Mouse (Mus musculus) granulocyte monocyte progenitor cell, adult 5-6 weeks (primary cell): ENCODE measurements around the gene Lama2. TPM values are rescaled to one million over a fixed set of nuclear protein-coding genes. Genes with fewer than 3 reads are reported as not detected.

Experiments used
- ATAC-seq: replicated peaks from 2 replicates; pipeline ENCODE4 v1.8.0; 2016; ENCODE audit warnings: mild to moderate bottlenecking, moderate TSS enrichment, inconsistent platforms; ENCODE audit not compliant: poor library complexity, severe bottlenecking
- total RNA-seq, 2 experiments: library from RNA; stranded (forward) in 1 of 2; stranded (reverse) in 1 of 2; fragments of 200-712, 200-1000 nt in 1 of 2; fragments of >200 nt in 1 of 2; fragmentation: Nextera tagmentation in 1 of 2; gene quantifications; 2 replicates each; pipeline ENCODE4 v1.2.3; 2014 to 2017

The Lama2 gene
- total RNA-seq, 2 experiments from 2014 or later: not detected

GRCm38 (mm10) chr10:27387531-27387930 lies 232.0 kb downstream of the Lama2 start:
- no peak for ATAC-seq

- ATAC-seq: no peak
Measured at GRCm38 (mm10) chr10:27384636-27385035, 234.9 kb downstream of the Lama2 start.

GRCm38 (mm10) chr10:27382887-27383609 lies 236.5 kb downstream of the Lama2 start:
- ATAC-seq: no peak

- no peak for ATAC-seq
Measured at GRCm38 (mm10) chr10:27378286-27378685, 241.3 kb downstream of the Lama2 start.

DNA sequence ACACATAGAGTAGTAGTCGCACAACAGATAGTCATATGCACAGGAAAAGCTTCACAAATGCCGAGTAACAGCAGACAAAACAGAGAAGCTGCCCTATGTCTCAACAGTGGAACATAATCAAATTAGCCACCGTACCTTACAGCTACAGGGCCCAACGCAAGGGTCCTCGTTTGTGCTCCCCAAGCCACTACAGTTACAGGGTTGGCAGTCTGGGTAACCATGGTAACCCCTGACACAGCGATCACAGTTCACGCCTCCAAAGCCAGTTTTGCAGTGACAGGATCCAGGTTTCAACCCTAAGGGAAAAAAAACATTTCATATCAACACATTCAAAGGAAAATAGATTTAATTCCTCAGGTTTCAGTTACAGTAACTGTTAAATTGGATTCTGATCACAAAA lies 275.3 kb downstream of the Lama2 start:
- no peak for ATAC-seq

DNA sequence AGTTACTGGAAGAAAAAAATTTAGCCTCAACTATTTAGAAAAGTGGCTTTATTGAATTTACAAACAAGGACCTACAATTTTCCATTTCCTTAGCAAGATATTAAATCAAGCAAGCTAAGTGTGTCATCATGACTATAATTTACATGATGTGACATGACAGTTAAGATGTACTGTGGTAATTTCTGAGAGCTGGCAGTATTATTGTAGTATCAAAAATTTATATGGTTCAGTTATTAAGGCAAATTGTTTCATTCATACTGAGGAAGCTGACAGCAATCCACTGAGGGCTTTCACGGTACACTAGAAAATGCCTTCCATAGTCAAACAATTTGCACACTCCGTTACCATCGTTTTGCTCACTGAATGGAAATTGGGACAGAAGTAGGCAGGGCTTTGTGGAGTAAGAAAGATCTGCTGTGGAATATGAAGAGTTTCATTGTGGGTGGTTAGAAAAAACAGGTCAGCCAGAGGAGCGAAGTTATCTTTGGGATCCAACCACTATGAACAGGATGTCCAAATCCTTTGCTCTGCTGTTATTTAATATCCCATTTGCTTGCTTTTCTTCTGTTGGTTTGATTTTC lies 297.1 kb downstream of the Lama2 start:
- ATAC-seq: no peak

GRCm38 (mm10) chr10:27307444-27307843 lies 312.1 kb downstream of the Lama2 start:
- ATAC-seq: no peak

GRCm38 (mm10) chr10:27305301-27305700 lies 314.3 kb downstream of the Lama2 start:
- no peak for ATAC-seq

- no peak for ATAC-seq
Measured at GRCm38 (mm10) chr10:27285098-27285860, 334.3 kb downstream of the Lama2 start.

GRCm38 (mm10) chr10:27267432-27267831 lies 352.1 kb downstream of the Lama2 start:
- no peak for ATAC-seq

DNA sequence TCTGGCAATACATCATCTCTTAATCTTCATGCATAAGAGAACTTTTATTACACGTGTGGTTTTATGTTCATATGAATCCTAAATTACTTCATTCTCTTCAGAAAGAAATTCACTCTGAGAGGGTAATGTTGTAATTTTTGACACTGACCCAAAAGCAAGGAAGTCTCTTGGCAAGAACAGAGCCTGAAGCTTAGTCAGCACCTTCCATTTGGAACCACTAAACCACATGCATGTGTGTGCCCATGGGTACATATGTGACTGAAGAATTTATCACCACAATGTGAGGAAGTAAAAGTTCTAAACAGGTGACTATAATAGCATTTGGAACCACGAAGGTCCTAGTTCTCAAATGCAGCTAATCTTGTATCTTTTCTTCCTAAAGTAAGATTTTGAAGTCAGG lies 353.7 kb downstream of the Lama2 start:
- no peak for ATAC-seq

- no peak for ATAC-seq
Measured at GRCm38 (mm10) chr10:27264713-27265112, 354.8 kb downstream of the Lama2 start.

DNA sequence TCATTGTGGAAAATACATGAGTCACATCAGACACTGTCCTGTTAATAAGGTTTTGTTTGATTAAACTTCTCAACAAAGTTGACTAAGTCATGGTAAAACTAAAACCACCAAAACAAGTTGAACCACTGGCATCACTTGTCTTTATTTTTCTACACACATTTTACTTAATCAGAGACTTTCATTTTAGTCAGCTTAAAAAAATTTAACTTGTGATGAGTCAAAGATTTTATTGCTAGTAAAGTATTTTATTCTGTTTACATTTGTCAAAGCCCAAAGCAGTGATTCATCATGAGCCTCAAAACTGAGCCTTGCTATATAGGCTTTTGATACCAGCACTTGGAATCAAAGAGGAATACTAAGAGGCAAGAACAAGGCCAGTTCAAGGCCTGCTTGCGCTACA lies 369.8 kb downstream of the Lama2 start:
- ATAC-seq: no peak

- no peak for ATAC-seq
Measured at GRCm38 (mm10) chr10:27234755-27235154, 384.8 kb downstream of the Lama2 start.

GRCm38 (mm10) chr10:27233577-27233976 lies 386.0 kb downstream of the Lama2 start:
- ATAC-seq: no peak

- ATAC-seq: no peak
Measured at GRCm38 (mm10) chr10:27223815-27224375, 395.7 kb downstream of the Lama2 start.

DNA sequence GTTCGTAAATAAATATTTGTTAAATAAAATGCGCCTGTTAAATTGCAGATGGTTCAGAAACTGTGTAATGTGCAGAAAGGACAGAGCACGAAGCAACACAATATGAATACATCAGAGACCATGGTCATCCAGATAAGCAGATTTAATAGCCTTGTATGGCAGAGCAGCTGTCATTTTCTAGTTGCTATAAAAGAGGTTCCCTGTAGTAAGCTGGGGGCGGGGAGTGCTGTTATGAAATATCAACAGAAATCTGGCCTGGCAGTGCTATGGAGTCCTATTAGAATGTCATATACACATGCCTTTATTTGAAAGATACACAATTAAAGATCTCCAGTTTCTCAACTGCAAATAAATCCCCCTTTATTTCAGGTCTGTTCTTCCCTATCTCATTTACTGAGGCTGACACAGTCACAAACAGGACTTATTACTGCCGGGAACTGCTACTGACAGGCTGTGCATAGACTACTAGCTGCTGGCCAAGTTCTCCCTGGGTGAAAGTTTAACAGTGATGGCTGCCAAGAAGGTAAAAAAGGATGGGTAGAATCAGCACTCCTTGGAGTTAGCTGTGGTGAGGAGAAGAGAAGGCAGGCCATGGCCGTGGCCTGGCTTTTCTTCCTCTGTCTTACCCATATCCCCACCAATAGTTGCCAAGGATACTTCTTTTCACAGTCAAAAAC lies 396.8 kb downstream of the Lama2 start:
- no peak for ATAC-seq

- no peak for ATAC-seq
Measured at GRCm38 (mm10) chr10:27219698-27220097, 399.9 kb downstream of the Lama2 start.

- no peak for ATAC-seq
Measured at GRCm38 (mm10) chr10:27207320-27207719, 412.2 kb downstream of the Lama2 start.

DNA sequence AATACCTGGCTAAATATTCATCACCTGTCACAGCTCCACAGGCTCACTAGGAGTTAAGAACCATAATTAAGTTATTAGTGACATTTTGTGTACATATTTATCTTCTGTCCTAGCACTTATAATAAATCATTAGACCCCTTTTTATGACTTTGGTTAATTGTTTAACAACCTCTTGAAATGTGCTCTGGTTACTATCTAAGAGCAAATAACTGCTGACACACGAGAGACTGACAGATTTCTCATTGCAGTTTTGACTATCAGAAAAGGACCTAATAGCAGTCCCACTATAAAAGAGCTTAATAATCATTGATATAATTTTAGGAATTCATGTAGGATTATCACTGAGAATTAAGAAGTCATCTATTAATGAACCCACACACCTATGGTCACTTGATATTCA lies 421.1 kb downstream of the Lama2 start:
- no peak for ATAC-seq
